Mouse (Mus musculus) heart, postnatal 14 days (tissue): ENCODE results near the gene Mid1. TPM values are rescaled to one million over a fixed set of nuclear protein-coding genes. Genes with fewer than 3 reads are reported as not detected.

ENCODE experiments used
- DNase-seq, 2 experiments: peaks; one replicate each; pipeline ENCODE4 v3.0.0; 2021 to 2022
- intact Hi-C: fragments of 180-260 bp; cut with DNase I; formaldehyde crosslinking; loops from one replicate; pipeline ENCODE4 v1.15.1; 2025
- total RNA-seq, 2 experiments: library from RNA; stranded (reverse); gene quantifications; 2 replicates each; pipeline ENCODE4 v1.2.3; 2021

Gene Mid1
- total RNA-seq, 2 experiments from 2014 or later, result 2.7 to 12.5 TPM

- intact Hi-C loops, result loop anchor here (10.0 kb wide), 1 partner anchor 97 kb away; no protein-coding TSS in a partner anchor
- DNase-seq, result no peak
Observed at GRCm38 (mm10) chrX:169807744-169808143, 122.7 kb downstream of the Mid1 start.

- intact Hi-C loops, result no loop called here
- no peak for DNase-seq
Observed at GRCm38 (mm10) chrX:169811318-169811717, 126.3 kb downstream of the Mid1 start.

- DNase-seq, result no peak
- intact Hi-C loops, result no loop called here
Observed at GRCm38 (mm10) chrX:169811783-169812182, 126.8 kb downstream of the Mid1 start.

GRCm38 (mm10) chrX:169813673-169814072 is 128.7 kb downstream of the Mid1 start:
- DNase-seq, result no peak
- intact Hi-C loops, result no loop called here

- intact Hi-C loops, result no loop called here
- no peak for DNase-seq
Observed at GRCm38 (mm10) chrX:169826947-169827346, 141.9 kb downstream of the Mid1 start.

- DNase-seq, result no peak
- intact Hi-C loops, result no loop called here
Observed at GRCm38 (mm10) chrX:169827720-169828119, 142.7 kb downstream of the Mid1 start.

GRCm38 (mm10) chrX:169828136-169828535 is 143.1 kb downstream of the Mid1 start:
- intact Hi-C loops, result no loop called here
- no peak for DNase-seq

GRCm38 (mm10) chrX:169830052-169830451 is 145.1 kb downstream of the Mid1 start:
- DNase-seq, result no peak
- intact Hi-C loops, result no loop called here

GRCm38 (mm10) chrX:169837947-169838649 is 153.1 kb downstream of the Mid1 start:
- DNase-seq, result no peak
- intact Hi-C loops, result no loop called here

GRCm38 (mm10) chrX:169838650-169838971 is 153.6 kb downstream of the Mid1 start:
- no peak for DNase-seq
- intact Hi-C loops, result no loop called here

- intact Hi-C loops, result no loop called here
- DNase-seq, result no peak
Observed at GRCm38 (mm10) chrX:169843267-169843666, 158.3 kb downstream of the Mid1 start.

GRCm38 (mm10) chrX:169844150-169844772 is 159.3 kb downstream of the Mid1 start:
- no peak for DNase-seq
- intact Hi-C loops, result no loop called here

GRCm38 (mm10) chrX:169846187-169846586 is 161.2 kb downstream of the Mid1 start:
- no peak for DNase-seq
- intact Hi-C loops, result no loop called here

GRCm38 (mm10) chrX:169861194-169861720 is 176.3 kb downstream of the Mid1 start:
- no peak for DNase-seq
- intact Hi-C loops, result no loop called here

- intact Hi-C loops, result no loop called here
- no peak for DNase-seq
Observed at GRCm38 (mm10) chrX:169862440-169862839, 177.4 kb downstream of the Mid1 start.

- intact Hi-C loops, result no loop called here
- peak; percentile 29 to 36 for DNase-seq
Observed at GRCm38 (mm10) chrX:169862848-169863247, 177.8 kb downstream of the Mid1 start.

- no peak for DNase-seq
- intact Hi-C loops, result no loop called here
Observed at GRCm38 (mm10) chrX:169863841-169864240, 178.8 kb downstream of the Mid1 start.

GRCm38 (mm10) chrX:169868223-169868622 is 183.2 kb downstream of the Mid1 start:
- intact Hi-C loops, result no loop called here
- DNase-seq, result peak in 1 of 2 experiments; percentile 26

- intact Hi-C loops, result no loop called here
- no peak for DNase-seq
Observed at GRCm38 (mm10) chrX:169874475-169874874, 189.5 kb downstream of the Mid1 start.

GRCm38 (mm10) chrX:169879481-169880362 is 194.7 kb downstream of the Mid1 start:
- DNase-seq, result peak; percentile 70 to 85
- intact Hi-C loops, result loop anchor here (5.0 kb wide), 1 partner anchor 103 kb away; no protein-coding TSS in a partner anchor

- DNase-seq, result no peak
- intact Hi-C loops, result loop anchor here (5.0 kb wide), 1 partner anchor 102 kb away; no protein-coding TSS in a partner anchor
Observed at GRCm38 (mm10) chrX:169880363-169880711, 195.3 kb downstream of the Mid1 start.
